Mouse (Mus musculus): ENCODE measurements around the gene Zfp771. TPM values are rescaled to one million over a fixed set of nuclear protein-coding genes. Genes with fewer than 3 reads are reported as not detected.

The Zfp771 gene
- total and polyA plus RNA-seq, 2 experiments from 2014 or later, result 65.7 to 75.1 TPM

DNA sequence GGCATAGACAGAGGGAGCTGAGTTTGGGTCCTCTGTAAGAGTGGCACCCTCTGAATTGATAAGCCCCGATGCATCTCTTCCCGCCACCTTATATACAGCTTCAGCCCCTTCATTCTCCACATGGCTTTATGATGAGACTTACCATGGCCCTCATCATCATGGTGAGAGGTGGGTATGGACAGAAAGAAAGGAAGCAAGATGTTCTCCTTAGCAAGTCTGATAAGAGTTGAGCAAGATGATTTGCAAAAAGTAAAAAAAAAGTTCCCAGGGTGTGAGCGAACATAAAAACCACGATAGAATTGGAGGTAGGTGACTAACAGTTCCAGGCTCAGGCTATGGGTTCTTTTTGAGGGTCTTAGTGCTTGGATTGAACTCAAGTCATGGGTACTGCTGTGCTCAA is 25.4 kb upstream of the Zfp771 start:
- no peak for TF ChIP-seq CTCF (IDR thresholded peaks at IDR 0.05; ENCODE audit: low read depth)
- DNase-seq (no peak), ATAC-seq (no peak)
- no peak overlapping the region for H3K9ac ChIP-seq
- H3K36me3 ChIP-seq (ENCODE audit: insufficient read depth), result no peaks in the 10 kb centered on the region
- H3K27ac ChIP-seq (ENCODE audit: low read depth, low read length), result no peak overlapping the region
- H3K4me2 ChIP-seq (ENCODE audit: low read depth), result no peak overlapping the region
- WGBS, result 95% methylated on average over 4 of the region's 4 CpGs
- H3K4me3 ChIP-seq (ENCODE audit: low read depth, low read length), result no peak overlapping the region
- no peaks in the 10 kb centered on the region for H3K4me1 ChIP-seq (ENCODE audit: insufficient read depth)
- H3K9me3 ChIP-seq (ENCODE audit: low read length), result no peaks in the 10 kb centered on the region
- H3K27me3 ChIP-seq (ENCODE audit: insufficient read depth, low read length), result no peaks in the 10 kb centered on the region

DNA sequence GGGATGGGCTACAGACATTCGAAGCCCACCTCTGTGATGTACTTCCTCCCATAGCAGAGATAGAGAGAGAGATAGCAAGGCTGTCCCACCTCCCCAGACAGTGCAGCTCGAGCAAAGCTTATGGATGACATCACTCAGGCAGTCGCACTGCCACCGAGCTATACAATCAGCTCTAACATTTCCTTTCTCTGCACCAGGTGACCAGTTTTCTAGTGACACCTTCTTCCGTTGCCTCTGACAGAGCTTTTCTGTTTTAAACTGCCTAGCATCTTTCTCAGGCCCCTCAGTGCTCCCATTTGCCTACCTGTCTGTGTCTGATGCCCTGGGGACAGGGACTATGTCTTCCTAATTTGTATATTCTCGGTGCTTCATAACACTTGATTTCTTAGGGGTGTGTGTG is 23.6 kb upstream of the Zfp771 start:
- Histone ChIP-seq H3K4me1 (ENCODE audit: insufficient read depth) (no peaks in the 10 kb centered on the region), H3K27me3 (ENCODE audit: insufficient read depth, low read length) (no peaks in the 10 kb centered on the region), H3K36me3 (ENCODE audit: insufficient read depth) (no peaks in the 10 kb centered on the region), H3K27ac (ENCODE audit: low read depth, low read length) (no peak overlapping the region), H3K9me3 (ENCODE audit: low read length) (no peaks in the 10 kb centered on the region), H3K9ac (no peak overlapping the region), H3K4me2 (ENCODE audit: low read depth) (no peak overlapping the region), H3K4me3 (ENCODE audit: low read depth, low read length) (no peak overlapping the region)
- ATAC-seq, result no peak
- 85% methylated on average over 6 of the region's 6 CpGs for WGBS
- no peak for TF ChIP-seq CTCF (IDR thresholded peaks at IDR 0.05; ENCODE audit: low read depth)
- DNase-seq, result no peak

GRCm38 (mm10) chr7:127223106-127223505 is 21.0 kb upstream of the Zfp771 start:
- Histone ChIP-seq H3K36me3 (ENCODE audit: insufficient read depth) (no peaks in the 10 kb centered on the region), H3K9ac (no peak overlapping the region), H3K4me2 (ENCODE audit: low read depth) (no peak overlapping the region), H3K9me3 (ENCODE audit: low read length) (no peaks in the 10 kb centered on the region), H3K27ac (ENCODE audit: low read depth, low read length) (no peak overlapping the region), H3K4me3 (ENCODE audit: low read depth, low read length) (no peak overlapping the region), H3K4me1 (ENCODE audit: insufficient read depth) (no peaks in the 10 kb centered on the region), H3K27me3 (ENCODE audit: insufficient read depth, low read length) (no peaks in the 10 kb centered on the region)
- DNase-seq (no peak), ATAC-seq (no peak)
- no peak for TF ChIP-seq CTCF (IDR thresholded peaks at IDR 0.05; ENCODE audit: low read depth)
- WGBS, result 95% methylated on average over 3 of the region's 3 CpGs

GRCm38 (mm10) chr7:127223515-127224478 is 20.3 kb upstream of the Zfp771 start:
- Histone ChIP-seq H3K9me3 (ENCODE audit: low read length) (no peaks in the 10 kb centered on the region), H3K27ac (ENCODE audit: low read depth, low read length) (no peak overlapping the region), H3K36me3 (ENCODE audit: insufficient read depth) (no peaks in the 10 kb centered on the region), H3K4me1 (ENCODE audit: insufficient read depth) (no peaks in the 10 kb centered on the region), H3K9ac (no peak overlapping the region), H3K27me3 (ENCODE audit: insufficient read depth, low read length) (no peaks in the 10 kb centered on the region), H3K4me2 (ENCODE audit: low read depth) (no peak overlapping the region), H3K4me3 (ENCODE audit: low read depth, low read length) (no peak overlapping the region)
- no peak for TF ChIP-seq CTCF (IDR thresholded peaks at IDR 0.05; ENCODE audit: low read depth)
- WGBS, result 88% methylated on average over 6 of the region's 6 CpGs
- DNase-seq (no peak), ATAC-seq (no peak)

DNA sequence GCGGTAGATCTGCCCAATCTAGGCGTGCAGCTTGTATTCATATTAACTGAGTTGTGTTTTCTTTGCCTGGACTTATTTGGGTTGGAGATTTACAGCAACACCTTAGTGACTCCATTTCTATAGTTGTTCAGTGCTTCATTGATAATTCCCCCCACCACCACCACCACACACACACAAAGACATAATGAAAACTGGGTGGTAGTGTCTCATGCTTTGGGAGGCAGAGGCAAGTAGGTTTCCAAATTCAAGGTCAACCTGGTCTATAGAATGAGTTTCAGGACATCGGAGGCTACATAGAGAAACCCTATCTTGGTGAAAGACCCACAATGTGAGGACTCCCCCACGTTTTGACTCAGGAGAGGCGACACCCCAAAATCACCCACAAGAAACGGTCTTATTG is 19.5 kb upstream of the Zfp771 start:
- WGBS, result 93% methylated on average over 6 of the region's 6 CpGs
- no peaks in the 10 kb centered on the region for H3K4me1 ChIP-seq (ENCODE audit: insufficient read depth)
- ATAC-seq, result no peak

DNA sequence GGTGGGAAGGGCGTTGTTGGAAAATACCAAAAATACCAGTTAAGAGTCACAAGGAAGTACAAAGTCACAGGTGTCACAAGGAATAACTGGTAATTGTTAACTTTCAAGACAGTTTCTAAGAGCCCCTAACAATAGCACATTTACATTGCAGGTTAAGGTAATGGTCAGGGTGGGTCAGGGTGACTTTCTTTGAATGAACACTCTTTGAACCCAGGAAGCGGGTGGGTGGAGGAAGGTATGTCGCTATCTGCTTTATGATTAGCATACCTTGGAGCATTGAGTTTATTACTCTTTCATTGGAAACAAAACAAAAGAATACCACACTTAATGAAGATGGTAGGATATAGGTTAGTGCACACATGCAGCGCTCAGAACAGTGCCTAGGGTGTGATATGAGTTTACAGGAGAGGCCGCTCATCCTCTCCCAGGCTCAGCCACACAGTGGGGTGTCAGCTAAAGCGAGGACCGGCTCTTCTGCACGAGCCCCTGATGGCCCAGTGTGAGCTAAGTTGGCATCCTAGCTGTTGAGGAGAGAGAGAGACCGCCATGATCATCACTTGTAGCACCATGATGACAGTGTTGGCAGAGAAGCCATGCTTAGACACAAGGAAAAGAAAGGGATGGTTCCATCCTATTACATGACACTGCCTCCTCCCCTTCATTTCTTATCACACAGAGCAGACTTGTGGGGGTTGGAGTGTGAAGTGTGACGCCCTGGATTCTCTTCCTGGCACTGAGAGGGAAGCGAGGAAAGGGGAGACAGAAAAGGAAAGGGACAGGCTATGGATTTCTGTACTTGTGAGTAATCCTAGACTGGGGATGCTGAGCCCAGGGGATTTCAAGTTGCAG is 18.7 kb upstream of the Zfp771 start:
- no peak for ATAC-seq
- Histone ChIP-seq H3K9me3 (ENCODE audit: low read length) (no peaks in the 10 kb centered on the region), H3K4me1 (ENCODE audit: insufficient read depth) (peaks cover 4% of the 10 kb centered on the region), H3K36me3 (ENCODE audit: insufficient read depth) (no peaks in the 10 kb centered on the region; the same call in 1 of the 2 replicates), H3K27ac (ENCODE audit: low read depth, low read length) (no peak overlapping the region), H3K4me2 (ENCODE audit: low read depth) (no peak overlapping the region), H3K9ac (no peak overlapping the region), H3K4me3 (ENCODE audit: low read depth, low read length) (no peak overlapping the region), H3K27me3 (ENCODE audit: insufficient read depth, low read length) (no peaks in the 10 kb centered on the region)
- 89% methylated on average over 11 of the region's 11 CpGs for WGBS
- no peak for DNase-seq
- no peak for TF ChIP-seq CTCF (IDR thresholded peaks at IDR 0.05; ENCODE audit: low read depth)

More for the DNA sequence above, 19.5 kb upstream of the Zfp771 start:
- H3K9me3 ChIP-seq (ENCODE audit: low read length), result no peaks in the 10 kb centered on the region
- no peaks in the 10 kb centered on the region for H3K27me3 ChIP-seq (ENCODE audit: insufficient read depth, low read length)
- no peaks in the 10 kb centered on the region; the same call in 1 of the 2 replicates for H3K36me3 ChIP-seq (ENCODE audit: insufficient read depth)
- no peak for DNase-seq
- no peak overlapping the region for H3K4me3 ChIP-seq (ENCODE audit: low read depth, low read length)
- no peak for TF ChIP-seq CTCF (IDR thresholded peaks at IDR 0.05; ENCODE audit: low read depth)
- no peak overlapping the region for H3K9ac ChIP-seq
- H3K4me2 ChIP-seq (ENCODE audit: low read depth), result no peak overlapping the region
- H3K27ac ChIP-seq (ENCODE audit: low read depth, low read length), result no peak overlapping the region

Measured in forebrain, postnatal 0 days (tissue).